ENCODE assay signal across 20 mouse cellular contexts in the genomic region with DNA sequence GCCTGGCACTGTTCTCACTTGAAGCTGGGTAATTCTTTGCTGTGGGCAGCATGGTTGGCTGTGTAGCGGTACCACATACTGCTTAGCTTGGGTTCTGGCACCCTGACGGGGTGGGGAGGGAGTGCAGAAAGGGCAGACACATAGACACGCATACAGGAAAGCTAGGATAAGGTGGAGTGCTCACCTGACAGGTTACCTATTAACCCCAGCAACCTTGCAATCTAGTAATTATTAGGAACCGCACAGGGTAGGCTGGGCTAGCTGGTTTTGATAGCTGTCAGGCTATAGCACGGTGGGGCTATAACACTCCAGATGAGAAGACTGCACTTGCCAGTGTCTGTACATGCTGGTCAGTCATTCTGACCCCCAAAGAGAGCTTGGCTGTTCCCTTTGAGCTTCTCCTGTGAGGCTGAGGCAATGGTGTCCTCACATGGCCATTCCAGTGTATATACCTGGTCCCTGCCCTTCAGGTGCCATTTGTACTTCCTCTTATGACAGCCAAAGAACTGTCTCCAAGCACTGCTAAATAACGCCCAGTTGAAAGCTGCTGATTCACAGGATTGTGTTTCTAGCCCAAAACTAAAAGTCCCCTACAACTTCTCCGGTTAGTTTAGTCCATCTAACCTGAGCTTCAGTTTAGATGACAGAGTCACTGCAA.
"Had no signal": no experiment of that assay in that cellular context is flagged by ENCODE, and none has a peak within 500 bp of the region (broad histone marks: within the 10 kb centered on the region; RNA-seq: fewer than 3 reads in every experiment).

No protein-coding gene starts in this region.

- H3K4me3 ChIP-seq: kidney, embryonic 15.5 days; limb, embryonic 13.5 days; liver, embryonic 15.5 days; midbrain, embryonic 10.5 days; midbrain, embryonic 13.5 days; neural tube, embryonic 12.5 days; neural tube, embryonic 15.5 days; stomach, embryonic 15.5 days had no signal

- H3K9me3 ChIP-seq: kidney, embryonic 15.5 days; limb, embryonic 13.5 days; liver, embryonic 15.5 days; midbrain, embryonic 10.5 days; midbrain, embryonic 13.5 days; neural tube, embryonic 12.5 days; neural tube, embryonic 15.5 days; stomach, embryonic 15.5 days had no signal

- H3K4me1 ChIP-seq: kidney, embryonic 15.5 days; limb, embryonic 13.5 days; liver, embryonic 15.5 days; midbrain, embryonic 10.5 days; midbrain, embryonic 13.5 days; neural tube, embryonic 12.5 days; neural tube, embryonic 15.5 days; stomach, embryonic 15.5 days had no signal

- H3K9ac ChIP-seq: kidney, embryonic 15.5 days; limb, embryonic 13.5 days; liver, embryonic 15.5 days; midbrain, embryonic 13.5 days; neural tube, embryonic 12.5 days; neural tube, embryonic 15.5 days; stomach, embryonic 15.5 days had no signal

- H3K4me2 ChIP-seq: kidney, embryonic 15.5 days; limb, embryonic 13.5 days; liver, embryonic 15.5 days; midbrain, embryonic 13.5 days; neural tube, embryonic 12.5 days; neural tube, embryonic 15.5 days; stomach, embryonic 15.5 days had no signal

- H3K27me3 ChIP-seq: kidney, embryonic 15.5 days; limb, embryonic 13.5 days; liver, embryonic 15.5 days; midbrain, embryonic 13.5 days; neural tube, embryonic 12.5 days; neural tube, embryonic 15.5 days; stomach, embryonic 15.5 days had no signal

- DNase-seq: kidney, adult 2 months; kidney, postnatal 14 days; kidney, postnatal 4 days; left cerebral cortex, postnatal 4 days; lung, adult 2 months; lung, postnatal 14 days; lung, postnatal 4 days; right cerebral cortex, adult 18-20 months; right cerebral cortex, postnatal 25 days; spleen, adult 18-20 months; thymus, postnatal 25 days had no signal

- ATAC-seq: midbrain, embryonic 13.5 days; midbrain, embryonic 16.5 days had no signal

- H3K27ac ChIP-seq: kidney, embryonic 15.5 days; limb, embryonic 13.5 days; liver, embryonic 15.5 days; midbrain, embryonic 10.5 days; midbrain, embryonic 13.5 days; neural tube, embryonic 12.5 days; neural tube, embryonic 15.5 days; stomach, embryonic 15.5 days had no signal
